Mouse (Mus musculus): ENCODE measurements at regions not wholly inside any gene's neighbourhood (a gene's known extent, or its start where the extent isn't known, plus 50 kb on each side); places are given as distances from the start of the nearest gene placed in this dataset.

DNA sequence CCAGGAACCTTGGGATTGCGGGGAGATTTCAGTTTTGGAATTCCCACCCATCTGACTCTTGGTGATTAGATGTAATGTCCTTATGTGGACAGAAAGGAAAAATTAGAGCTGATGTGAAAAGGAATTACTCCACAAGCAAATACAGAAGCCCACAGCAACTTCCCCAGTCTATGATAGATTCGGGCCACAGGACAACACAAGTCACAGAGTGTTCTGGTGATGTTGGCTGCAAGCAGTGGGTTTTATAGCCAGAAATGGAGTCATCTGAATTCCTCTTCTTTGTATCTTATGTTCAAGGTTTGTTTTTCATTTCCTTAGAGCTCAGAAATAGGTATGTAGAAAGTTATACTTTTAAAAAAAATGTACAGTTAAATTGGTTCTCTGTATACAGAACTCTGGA, 56.8 kb upstream of the Gm5148 start:
- DNase-seq (ENCODE audit: low spot score in 2 of 2): no peak

DNA sequence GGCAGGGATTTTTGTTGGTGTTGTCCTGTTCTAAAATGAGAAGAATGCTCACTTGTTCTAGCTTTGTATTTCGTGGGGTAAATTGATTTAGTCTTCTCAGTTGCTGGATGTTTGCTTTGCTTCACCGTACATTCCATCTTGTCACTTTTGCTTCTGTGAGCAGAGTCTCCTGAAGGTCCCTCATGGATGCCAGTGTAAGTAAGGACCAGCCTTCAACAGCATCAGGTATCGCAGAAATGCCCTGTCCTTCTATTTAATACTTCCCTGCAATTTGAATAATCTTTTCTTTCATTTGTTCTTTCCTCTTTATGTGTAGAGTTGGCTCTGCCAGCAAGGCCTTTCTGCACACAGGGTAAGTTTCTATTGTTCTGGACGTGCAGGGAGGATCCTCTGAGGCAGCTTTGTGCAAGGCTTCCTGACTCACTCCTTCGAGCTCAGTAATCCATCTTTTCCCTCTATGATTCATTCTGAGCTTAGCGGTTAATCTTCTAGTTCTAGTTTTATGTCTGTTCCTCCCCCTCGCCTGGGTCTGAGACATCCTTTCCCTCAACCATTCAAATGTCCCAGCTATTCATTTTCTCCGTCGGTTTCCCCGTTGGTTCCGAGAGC, 55.7 kb upstream of the Gm5148 start:
- no peak for DNase-seq (ENCODE audit: low spot score in 2 of 2)

- no peak for DNase-seq (ENCODE audit: low spot score in 2 of 2)
Observed at GRCm38 (mm10) chr3:37778386-37778785, 54.1 kb upstream of the Gm5148 start.

DNA sequence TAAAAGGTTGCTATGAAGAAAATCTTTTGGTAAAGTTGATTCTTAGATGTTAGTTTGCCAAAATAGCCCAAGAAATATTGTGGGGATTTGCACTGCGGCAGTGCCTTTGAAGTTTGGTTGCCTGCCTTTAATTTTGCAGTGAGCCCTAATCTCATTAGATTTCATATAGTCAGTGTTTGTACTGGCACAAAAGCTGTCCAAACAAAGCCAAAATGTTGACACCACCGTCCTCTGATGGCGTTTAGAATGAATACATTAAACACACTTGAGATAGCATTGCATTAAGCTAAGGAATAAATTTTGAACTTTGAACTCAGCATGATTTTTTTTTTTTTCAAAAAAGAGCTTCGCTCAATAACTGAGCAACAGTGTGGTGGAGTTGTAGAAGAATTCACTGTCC, 51.9 kb upstream of the Gm5148 start:
- no peak for DNase-seq (ENCODE audit: low spot score in 2 of 2)
